Mouse (Mus musculus): ENCODE measurements around the gene Arap2.
A peak's percentile ranks its signal among the peaks of the same experiment; 100 is the strongest.

The Arap2 gene

GRCm38 (mm10) chr5:62765784-62766701, at the start of gene Arap2:
Gene Arap2, minus strand, starts transcription at chr5:62766159.
- peak; percentile 80 to 88 for DNase-seq

- no peak for DNase-seq
Observed at GRCm38 (mm10) chr5:62815741-62816140, 49.8 kb upstream of the Arap2 start.

GRCm38 (mm10) chr5:62814072-62814414, 48.1 kb upstream of the Arap2 start:
- no peak for DNase-seq

GRCm38 (mm10) chr5:62813402-62814071, 47.6 kb upstream of the Arap2 start, which contains the start of gene Dthd1:
Gene Dthd1, plus strand, starts transcription at chr5:62813823.
- no peak for DNase-seq

GRCm38 (mm10) chr5:62792776-62793175, 26.8 kb upstream of the Arap2 start:
- no peak for DNase-seq

GRCm38 (mm10) chr5:62790921-62791564, 25.1 kb upstream of the Arap2 start:
- DNase-seq = no peak

GRCm38 (mm10) chr5:62786809-62787208, 20.9 kb upstream of the Arap2 start:
- DNase-seq = no peak

- peak; percentile 41 to 60 for DNase-seq
Observed at GRCm38 (mm10) chr5:62778682-62779081, 12.7 kb upstream of the Arap2 start.

GRCm38 (mm10) chr5:62777804-62778203, 11.8 kb upstream of the Arap2 start:
- no peak for DNase-seq

- DNase-seq = no peak
Observed at GRCm38 (mm10) chr5:62771775-62772599, 6.0 kb upstream of the Arap2 start.

GRCm38 (mm10) chr5:62765459-62765783, 538 bp downstream of the Arap2 start:
- DNase-seq = no peak

- no peak for DNase-seq
Observed at GRCm38 (mm10) chr5:62764161-62764560, 1.8 kb downstream of the Arap2 start.

GRCm38 (mm10) chr5:62763046-62763445, 2.9 kb downstream of the Arap2 start:
- DNase-seq = peak; percentile 18 to 22

GRCm38 (mm10) chr5:62762298-62762960, 3.5 kb downstream of the Arap2 start:
- DNase-seq = no peak

GRCm38 (mm10) chr5:62760791-62761504, 5.0 kb downstream of the Arap2 start:
- no peak for DNase-seq

GRCm38 (mm10) chr5:62755808-62756527, 10.0 kb downstream of the Arap2 start:
- DNase-seq = no peak

- DNase-seq = no peak
Observed at GRCm38 (mm10) chr5:62752934-62753333, 13.0 kb downstream of the Arap2 start.

- peak; percentile 19 to 32 for DNase-seq
Observed at GRCm38 (mm10) chr5:62751692-62752091, 14.3 kb downstream of the Arap2 start.

GRCm38 (mm10) chr5:62748168-62748567, 17.8 kb downstream of the Arap2 start:
- DNase-seq = no peak

GRCm38 (mm10) chr5:62743220-62743922, 22.6 kb downstream of the Arap2 start:
- no peak for DNase-seq

Data from thymus, postnatal 36 days (tissue).